Mouse (Mus musculus) heart, postnatal 0 days (tissue): ENCODE results near the gene Nudt1. TPM values are rescaled to one million over a fixed set of nuclear protein-coding genes. Genes with fewer than 3 reads are reported as not detected.

ENCODE experiments used
- ATAC-seq: fragments of 200-750 bp; cut with Nextera tagmentation; 2 replicates; pipeline ENCODE4 v1.8.0; 2017; ENCODE audit warnings: low read depth, moderate number of reproducible peaks, moderate library complexity; ENCODE audit not compliant: insufficient read depth
- DNase-seq: peaks from one replicate; pipeline ENCODE4 v3.0.0-alpha.2; 2016; ENCODE audit warnings: low spot score
- H3K27ac ChIP-seq: fragments of 300-500 bp; sonication (generic); 2 replicates; pipeline ENCODE4 v1.5.1; 2014; ENCODE audit warnings: low read depth, mild to moderate bottlenecking
- H3K27me3 ChIP-seq: fragments of 300-500 bp; sonication (generic); 2 replicates; pipeline ENCODE4 v1.6.1; 2014; ENCODE audit warnings: low read length, mixed read lengths; ENCODE audit not compliant: control insufficient read depth, insufficient read depth
- H3K36me3 ChIP-seq: fragments of 300-500 bp; sonication (generic); replicated peaks from 2 replicates; pipeline ENCODE4 v1.6.1; 2014; ENCODE audit warnings: low read length, mixed read lengths; ENCODE audit not compliant: control insufficient read depth, insufficient read depth
- H3K4me1 ChIP-seq: fragments of 300-500 bp; sonication (generic); 2 replicates; pipeline ENCODE4 v1.6.1; 2014; ENCODE audit warnings: antibody characterized with exemption; ENCODE audit not compliant: control insufficient read depth, insufficient read depth
- H3K4me2 ChIP-seq: fragments of 300-500 bp; sonication (generic); 2 replicates; pipeline ENCODE4 v1.6.1; 2014; ENCODE audit warnings: low read depth, mild to moderate bottlenecking, low read length, moderate library complexity
- H3K4me3 ChIP-seq: fragments of 300-500 bp; sonication (generic); 2 replicates; pipeline ENCODE4 v1.5.1; 2014; ENCODE audit warnings: low read depth, low read length
- H3K9ac ChIP-seq: fragments of 300-500 bp; sonication (generic); replicated peaks from 2 replicates; pipeline ENCODE4 v1.6.1; 2014; ENCODE audit warnings: low read depth, low read length, mixed read lengths
- H3K9me3 ChIP-seq: fragments of 300-500 bp; sonication (generic); replicated peaks from 2 replicates; pipeline ENCODE4 v1.6.1; 2016; ENCODE audit warnings: low read length; ENCODE audit not compliant: control insufficient read depth
- CTCF ChIP-seq: IDR thresholded peaks from 2 replicates; pipeline ENCODE4 v1.5.1; 2016; ENCODE audit warnings: antibody characterized with exemption, control low read depth, low read depth
- EP300 ChIP-seq: IDR thresholded peaks from 2 replicates; pipeline ENCODE4 v1.6.1; 2016; ENCODE audit warnings: antibody characterized with exemption, low read depth
- WGBS: fragments of 180-500 bp; shearing (Covaris S2); extraction: QIAGEN DNeasy Blood & Tissue Kit; methylation state at CpG from one replicate; pipeline ENCODE4 v1.1.7; 2014; 5-methylcytosine and 5-hydroxymethylcytosine counted together
- polyA plus RNA-seq: library from polyadenylated mRNA; unstranded; fragments of >200 nt; fragmentation: Nextera tagmentation; extraction: Ambion mirVana; gene quantifications from 2 replicates; pipeline ENCODE4 v1.2.1, GENCODE M21; 2015
- total RNA-seq: library from RNA; depleted of rRNA; stranded (reverse); fragments of >200 nt; gene quantifications from 2 replicates; pipeline ENCODE4 v1.2.3, GENCODE M21; 2014; ENCODE audit warnings: low replicate concordance; rRNA removed

Nudt1 gene
- total RNA-seq, result 11.3 and 31.0 TPM in 2 replicates
- polyA plus RNA-seq, result 17.4 and 18.1 TPM in 2 replicates

- peak within 1 kb of the TSS; percentile 86 for H3K27ac ChIP-seq
- no peaks in the 10 kb centered on the region for H3K36me3 ChIP-seq
- peak within 1 kb of the TSS; percentile 64 for H3K4me3 ChIP-seq
- H3K4me2 ChIP-seq, result peak within 1 kb of the TSS; percentile 87
- ATAC-seq (peak; percentile 93), DNase-seq (peak; percentile 94)
- H3K4me1 ChIP-seq, result peaks cover 3% of the 10 kb centered on the region; the same call in 1 of the 2 replicates
- H3K9ac ChIP-seq, result peak within 1 kb of the TSS; percentile 82
- TF ChIP-seq CTCF, result no peak; the same call in 1 of the 2 replicates
- TF ChIP-seq EP300, result peak; percentile 98
- under 1% methylated on average over 57 of the region's 60 CpGs for WGBS
- no peaks in the 10 kb centered on the region for H3K27me3 ChIP-seq
- H3K9me3 ChIP-seq, result no peaks in the 10 kb centered on the region
Observed at GRCm38 (mm10) chr5:140321042-140321755, at the start of gene Nudt1, which contains the start of gene Mad1l1. Nudt1 (plus strand) TSS chr5:140321656. Mad1l1 (minus strand) TSS chr5:140321552.

- TF ChIP-seq EP300 (no peak), CTCF (no peak)
- H3K9me3 ChIP-seq, result no peaks in the 10 kb centered on the region
- no peak for DNase-seq
- no peak overlapping the region for H3K4me2 ChIP-seq
- 0 out of 2 replicates have a peak, but pooled peaks cover 16% of the 10 kb centered on the region for H3K36me3 ChIP-seq
- no peak overlapping the region for H3K9ac ChIP-seq
- no peak for ATAC-seq
- WGBS, result 81% methylated on average over 6 of the region's 6 CpGs
- H3K4me3 ChIP-seq, result no peak overlapping the region
- no peaks in the 10 kb centered on the region for H3K27me3 ChIP-seq
- H3K27ac ChIP-seq, result no peak overlapping the region
- no peaks in the 10 kb centered on the region for H3K4me1 ChIP-seq
Observed at GRCm38 (mm10) chr5:140276779-140277178, 44.7 kb upstream of the Nudt1 start.

- Histone ChIP-seq H3K9ac (no peak overlapping the region), H3K4me3 (no peak overlapping the region), H3K4me2 (no peak overlapping the region), H3K9me3 (no peaks in the 10 kb centered on the region), H3K27me3 (no peaks in the 10 kb centered on the region), H3K27ac (no peak overlapping the region), H3K36me3 (0 out of 2 replicates have a peak, but pooled peaks cover 19% of the 10 kb centered on the region), H3K4me1 (no peaks in the 10 kb centered on the region)
- no peak for DNase-seq
- TF ChIP-seq CTCF (no peak), EP300 (no peak)
- 84% methylated on average over 9 of the region's 9 CpGs for WGBS
- no peak for ATAC-seq
Observed at GRCm38 (mm10) chr5:140280205-140280604, 41.3 kb upstream of the Nudt1 start.

GRCm38 (mm10) chr5:140282376-140282775 is 39.1 kb upstream of the Nudt1 start:
- no peaks in the 10 kb centered on the region for H3K27me3 ChIP-seq
- DNase-seq, result no peak
- no peak overlapping the region for H3K9ac ChIP-seq
- H3K4me3 ChIP-seq, result no peak overlapping the region
- H3K9me3 ChIP-seq, result no peaks in the 10 kb centered on the region
- WGBS, result 88% methylated on average over 8 of the region's 8 CpGs
- no peak for ATAC-seq
- H3K36me3 ChIP-seq, result 0 out of 2 replicates have a peak, but pooled peaks cover 11% of the 10 kb centered on the region
- TF ChIP-seq CTCF (no peak), EP300 (no peak)
- no peaks in the 10 kb centered on the region for H3K4me1 ChIP-seq
- H3K4me2 ChIP-seq, result no peak overlapping the region
- H3K27ac ChIP-seq, result peak overlapping the region; percentile 15; the same call in 1 of the 2 replicates

GRCm38 (mm10) chr5:140282900-140283299 is 38.6 kb upstream of the Nudt1 start:
- H3K27ac ChIP-seq, result peak overlapping the region; percentile 15; the same call in 1 of the 2 replicates
- ATAC-seq, result no peak
- no peaks in the 10 kb centered on the region for H3K4me1 ChIP-seq
- no peaks in the 10 kb centered on the region for H3K27me3 ChIP-seq
- 94% methylated on average over 3 of the region's 3 CpGs for WGBS
- no peaks in the 10 kb centered on the region for H3K9me3 ChIP-seq
- H3K9ac ChIP-seq, result no peak overlapping the region
- TF ChIP-seq CTCF, result no peak
- TF ChIP-seq EP300, result no peak
- DNase-seq, result no peak
- no peak overlapping the region for H3K4me2 ChIP-seq
- 0 out of 2 replicates have a peak, but pooled peaks cover 11% of the 10 kb centered on the region for H3K36me3 ChIP-seq
- no peak overlapping the region for H3K4me3 ChIP-seq
